Mouse (Mus musculus): Measurements from ENCODE around the gene Spen.

DNA sequence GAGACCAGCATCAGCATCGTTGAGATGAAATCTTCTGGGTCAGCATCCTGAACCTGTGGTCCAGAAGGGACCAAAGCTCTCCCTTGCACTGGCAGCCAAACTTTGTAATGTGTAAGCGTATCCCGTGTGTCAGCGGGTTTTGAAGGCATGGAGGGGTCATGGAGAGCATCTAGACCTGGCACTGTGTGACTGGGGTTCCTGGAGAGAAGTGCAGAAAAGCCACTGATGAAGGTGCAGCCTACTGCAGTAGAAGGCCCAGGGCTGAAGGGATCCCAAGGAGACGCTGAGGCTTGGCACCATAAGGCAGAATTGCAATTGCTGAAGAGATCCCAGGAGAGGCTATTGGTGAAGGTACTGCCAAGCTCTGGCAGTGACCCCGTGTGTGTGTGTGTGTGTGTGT, 109.0 kb downstream of the Spen start:
- no peak for TF ChIP-seq CTCF (IDR thresholded peaks at IDR 0.05)
- no peak for TF ChIP-seq EP300 (IDR thresholded peaks at IDR 0.05)
